Mouse (Mus musculus) c-Kit-positive CD71-positive TER-119-negative erythroid progenitor cells, embryonic 14.5 days (primary cell): ENCODE results near the gene Mettl25.

ENCODE experiments used
- DNase-seq: peaks from one replicate; pipeline ENCODE4 v3.0.0-alpha.2; 2013; ENCODE audit warnings: low read depth

Gene Mettl25

DNA sequence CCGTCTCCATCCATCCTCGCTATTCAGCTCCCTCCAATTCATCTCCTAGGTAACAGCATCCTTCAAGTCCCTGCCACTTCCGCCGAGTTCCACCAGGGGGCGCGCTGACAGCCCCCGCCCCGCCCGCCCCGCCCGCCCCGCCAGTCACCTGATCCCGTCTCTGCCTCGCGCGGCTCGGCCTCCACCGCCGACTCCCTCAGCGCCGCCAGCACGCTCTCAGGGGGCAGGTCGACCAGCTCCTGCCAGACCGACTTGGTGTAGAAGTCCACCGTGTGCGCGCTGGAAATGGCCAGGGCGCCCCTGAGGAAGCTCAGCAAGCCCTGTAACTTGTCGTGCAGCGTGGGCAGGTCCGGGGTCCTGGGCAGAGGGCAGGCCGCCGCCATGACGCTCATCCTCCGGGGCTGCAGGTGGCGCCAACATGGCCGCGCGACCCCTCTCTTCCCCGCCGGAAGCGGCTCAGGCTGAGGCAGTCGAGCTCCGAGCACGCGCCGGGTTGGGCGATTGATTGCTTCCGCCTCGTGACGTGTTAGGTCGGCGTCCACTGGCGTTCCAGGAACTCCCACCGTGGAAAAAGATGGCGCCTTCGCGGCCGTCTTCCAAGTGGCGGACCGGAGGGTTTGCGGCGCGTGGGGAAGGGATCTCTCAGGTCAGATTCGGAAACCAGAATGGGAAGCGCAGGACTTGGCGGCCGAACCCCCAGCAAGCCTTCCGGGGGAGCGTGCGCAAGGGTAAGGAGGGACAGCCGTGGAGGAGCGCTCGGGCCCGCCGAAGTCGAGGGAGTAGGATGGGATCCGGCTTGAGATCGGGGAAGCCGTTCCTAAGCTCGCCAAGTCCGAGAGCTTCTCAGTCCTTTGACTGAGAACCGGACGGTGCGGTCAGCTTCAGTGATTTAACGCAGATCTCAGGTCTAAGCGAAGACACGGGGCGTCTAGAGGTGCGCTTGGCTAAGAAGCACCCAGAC is at the start of gene Mettl25, which contains the start of gene Ccdc59:
Gene Mettl25, minus strand, starts transcription at position 453 of the 961 bp plus-strand sequence.
Gene Ccdc59, plus strand, starts transcription at position 140 of the 961 bp plus-strand sequence.
- DNase-seq = peak; percentile 89

DNA sequence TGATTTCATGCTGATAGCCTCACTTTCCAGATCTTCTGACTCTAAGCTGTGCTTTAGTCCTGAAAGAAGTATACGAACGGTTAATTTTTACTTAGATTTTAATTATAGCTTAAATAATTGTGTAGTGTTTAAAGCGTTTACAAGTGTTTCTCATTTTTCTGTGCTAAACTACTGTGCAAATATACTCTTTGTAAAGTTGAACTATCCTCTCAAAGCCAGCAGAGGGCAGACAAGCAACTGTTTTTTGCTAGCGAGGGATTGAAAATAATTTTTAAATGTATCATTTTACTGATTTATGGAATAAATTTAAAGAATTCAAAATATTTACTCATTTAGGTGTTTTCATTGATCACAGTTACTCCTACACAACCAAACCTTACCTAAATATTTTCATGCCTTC is 26.1 kb upstream of the Mettl25 start:
- no peak for DNase-seq

DNA sequence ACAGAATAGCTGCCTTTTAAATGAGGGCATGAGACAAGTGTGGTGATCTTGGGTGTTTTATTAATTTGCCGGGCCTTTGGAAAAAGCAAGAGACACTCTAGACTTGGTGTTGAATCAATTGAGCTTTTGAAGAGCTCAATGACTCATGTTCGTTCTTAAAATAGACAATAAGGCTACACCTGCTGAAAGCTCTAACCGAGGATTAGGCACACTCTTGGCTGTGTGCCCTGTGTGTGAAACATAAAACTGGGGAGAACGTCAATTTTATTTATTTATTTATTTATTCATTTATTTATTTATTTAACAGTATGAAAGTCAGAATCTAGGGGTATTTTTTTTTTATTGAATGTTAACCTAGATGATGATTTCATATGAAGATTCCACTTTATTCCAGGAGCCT is 10.0 kb upstream of the Mettl25 start:
- no peak for DNase-seq

DNA sequence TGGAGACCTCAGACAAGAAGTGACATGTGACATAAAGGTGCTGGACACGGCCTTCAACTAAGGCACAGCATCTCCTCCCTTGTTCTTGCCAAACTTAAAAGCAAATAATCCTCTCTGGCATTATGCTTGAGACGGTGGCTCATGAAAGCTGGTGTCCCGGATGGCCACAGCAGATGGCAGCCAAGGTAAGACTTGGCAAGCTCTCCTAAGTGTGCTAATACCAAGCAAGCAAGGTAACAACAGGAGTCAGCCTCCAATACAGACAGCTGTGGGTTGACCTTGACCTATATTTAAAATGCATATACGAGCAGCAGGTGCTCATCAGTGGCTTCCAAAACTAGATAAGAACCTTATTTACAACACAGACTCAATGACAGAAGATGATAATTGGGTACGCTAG is 9.1 kb upstream of the Mettl25 start:
- no peak for DNase-seq

DNA sequence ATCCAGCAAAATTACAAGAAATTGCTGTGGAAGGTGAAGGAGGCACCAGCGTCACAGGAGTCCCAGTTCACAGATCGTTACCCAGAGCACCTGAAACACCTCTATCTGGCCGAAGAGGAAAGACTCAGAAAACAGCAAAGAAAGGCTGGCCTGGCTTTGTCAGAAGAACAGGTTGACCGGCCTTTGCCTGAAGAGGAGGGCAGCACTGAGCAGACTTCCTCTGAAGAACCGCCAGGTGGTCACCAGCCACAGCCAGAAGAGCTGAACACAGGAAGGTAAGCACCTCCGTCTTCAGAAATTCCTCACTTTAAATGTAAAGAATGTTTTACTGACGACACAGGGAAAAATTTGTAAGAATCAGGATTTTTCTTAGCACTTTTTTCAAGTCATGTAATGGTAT is 1.4 kb upstream of the Mettl25 start:
- no peak for DNase-seq

DNA sequence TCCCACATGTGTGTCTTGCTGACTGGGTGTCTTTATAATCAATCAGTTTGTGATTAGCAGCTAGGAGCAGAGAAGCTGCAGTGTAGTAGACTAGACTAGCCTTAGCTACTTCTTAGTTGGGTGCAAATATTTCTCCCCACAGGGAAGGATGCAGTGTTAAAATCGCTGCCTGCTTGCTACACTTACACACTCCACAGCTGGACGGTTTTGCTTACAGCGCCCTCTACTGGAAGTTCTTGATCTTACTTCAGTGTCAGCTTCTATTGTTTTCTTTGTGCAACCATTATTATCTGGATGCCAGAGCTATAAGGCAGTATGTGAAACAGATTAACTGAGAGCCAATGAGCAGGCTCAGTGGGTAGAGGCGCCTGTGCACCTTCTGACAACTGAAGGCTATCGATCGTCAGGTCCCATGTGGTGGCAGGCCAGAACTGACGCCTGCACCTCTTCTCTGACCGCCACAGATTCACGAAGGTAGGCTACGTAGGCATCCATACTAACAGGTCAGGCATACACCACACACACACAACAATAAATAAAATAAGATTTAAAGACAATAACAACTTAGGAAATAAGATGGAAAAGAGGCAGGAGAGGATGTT is 6.5 kb downstream of the Mettl25 start:
- peak; percentile 41 for DNase-seq

DNA sequence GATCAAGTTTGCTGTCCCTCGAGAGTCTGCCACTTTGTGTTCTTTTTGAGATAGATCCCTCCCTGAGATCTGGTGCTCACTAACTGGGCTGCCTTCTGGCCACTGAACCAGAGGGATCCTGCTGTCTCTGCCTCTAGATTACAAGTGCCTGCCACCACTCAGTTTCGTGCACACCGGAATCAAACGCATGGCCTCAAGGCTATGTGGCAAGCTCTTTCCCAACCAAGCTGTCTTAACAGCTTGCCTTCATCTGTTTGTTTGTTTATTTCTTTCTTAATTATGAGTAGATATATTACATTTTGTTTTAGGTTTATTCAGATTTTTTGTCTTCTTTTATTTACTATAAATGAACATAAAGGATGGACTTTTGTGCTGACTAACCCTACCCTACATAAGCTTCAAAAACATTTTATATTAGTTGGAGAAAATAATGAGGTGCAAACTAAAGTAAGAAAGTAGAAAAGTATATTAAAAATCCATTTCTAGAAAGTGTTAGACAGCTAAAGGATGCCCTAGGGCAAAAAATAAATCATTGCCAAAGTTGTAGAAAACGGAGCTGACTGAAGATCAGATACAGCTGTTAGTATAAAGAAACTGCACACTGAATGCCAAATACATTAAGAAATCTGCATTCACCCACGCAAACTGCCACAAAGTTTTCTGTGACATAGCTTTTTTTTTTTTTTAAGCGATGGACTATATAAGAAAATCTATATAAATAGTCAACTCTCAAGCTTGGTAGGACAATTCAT is 34.7 kb downstream of the Mettl25 start:
- no peak for DNase-seq

DNA sequence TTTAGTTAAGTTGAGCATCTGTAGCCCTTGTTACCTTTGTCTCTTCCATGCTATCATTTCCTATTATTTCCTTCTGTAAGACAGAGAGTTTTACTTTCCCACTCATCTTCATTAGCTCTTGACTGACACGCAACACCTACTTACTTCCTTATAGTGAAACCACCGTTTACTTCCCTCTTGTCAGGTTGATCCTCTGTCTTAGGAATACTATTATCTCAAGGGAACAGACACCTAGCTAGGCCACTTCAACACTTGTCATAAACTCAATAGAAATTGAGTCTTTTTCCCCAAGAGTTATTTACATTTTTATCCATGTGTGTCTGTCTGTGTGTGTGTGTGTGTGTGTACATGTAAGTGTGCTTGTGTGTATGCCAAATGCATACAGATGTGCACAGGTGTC is 37.7 kb downstream of the Mettl25 start:
- no peak for DNase-seq

DNA sequence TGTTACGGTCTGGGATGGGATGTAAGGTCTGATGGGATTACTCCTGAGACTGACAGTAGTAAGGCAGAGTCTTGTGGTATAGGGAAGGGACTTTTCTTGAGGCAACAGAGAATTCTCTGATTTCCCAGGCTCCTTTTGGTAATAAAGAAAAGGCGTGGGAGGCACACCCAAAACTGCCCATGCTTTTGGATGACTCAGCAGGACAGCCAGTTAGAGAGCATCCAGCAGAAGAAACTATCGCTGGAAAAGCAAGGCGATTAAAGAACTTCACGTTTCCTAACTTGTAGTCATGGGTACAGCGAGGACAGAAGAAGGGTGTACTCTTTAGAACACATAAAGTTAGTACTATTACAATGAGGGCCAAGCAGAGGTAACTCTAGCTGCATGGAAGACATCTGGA is 39.0 kb downstream of the Mettl25 start:
- no peak for DNase-seq

DNA sequence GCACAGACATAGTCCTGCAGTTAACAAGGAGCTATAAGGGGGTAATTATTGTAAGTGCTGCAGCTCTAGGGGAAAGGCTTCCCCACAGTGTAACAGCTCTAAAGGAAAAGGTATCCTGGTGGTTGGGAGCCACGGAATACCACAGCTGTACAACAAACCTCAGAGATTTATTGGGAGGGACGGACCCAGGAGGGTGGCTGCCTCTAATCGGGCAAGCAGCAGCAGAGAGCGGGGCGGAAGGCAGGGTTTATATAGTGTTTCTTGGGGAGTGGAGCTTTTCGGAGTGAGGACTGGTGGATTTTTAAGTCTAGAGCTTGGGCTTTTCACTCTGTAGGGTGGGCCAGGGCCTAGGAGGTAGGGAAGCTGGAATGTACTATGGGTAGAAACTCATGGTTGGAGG is 40.0 kb downstream of the Mettl25 start:
- no peak for DNase-seq

DNA sequence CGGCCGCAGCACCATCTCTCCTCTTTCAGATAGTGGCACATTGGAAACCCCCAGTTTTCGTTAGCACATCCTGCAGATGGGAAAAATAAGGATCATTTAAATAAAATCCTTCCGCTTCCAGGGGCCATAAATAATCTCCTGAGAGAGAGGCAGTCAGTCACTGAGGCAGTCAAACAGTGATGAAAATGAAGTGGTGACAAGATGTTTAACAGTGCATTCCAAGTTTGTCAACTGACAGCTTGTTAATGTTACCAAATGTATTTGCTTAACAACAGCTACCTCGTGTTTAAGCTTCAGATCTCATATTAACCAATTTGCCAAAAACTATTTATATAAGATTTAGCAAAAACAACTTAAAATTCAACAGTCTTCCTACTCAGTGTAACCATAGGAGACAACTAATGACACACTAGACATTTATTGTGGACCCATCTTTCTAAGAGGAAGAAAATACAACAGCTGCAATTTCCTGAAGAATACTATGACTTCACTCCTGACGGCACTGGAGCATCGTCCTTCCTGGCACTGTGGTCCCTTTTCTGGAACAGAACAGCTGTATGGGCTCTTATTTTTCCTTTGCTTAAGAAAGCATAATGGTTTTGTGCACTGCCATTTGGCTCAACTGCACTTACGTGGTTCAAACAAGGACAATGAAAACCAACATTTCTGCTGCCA is 43.8 kb downstream of the Mettl25 start:
- DNase-seq = no peak

DNA sequence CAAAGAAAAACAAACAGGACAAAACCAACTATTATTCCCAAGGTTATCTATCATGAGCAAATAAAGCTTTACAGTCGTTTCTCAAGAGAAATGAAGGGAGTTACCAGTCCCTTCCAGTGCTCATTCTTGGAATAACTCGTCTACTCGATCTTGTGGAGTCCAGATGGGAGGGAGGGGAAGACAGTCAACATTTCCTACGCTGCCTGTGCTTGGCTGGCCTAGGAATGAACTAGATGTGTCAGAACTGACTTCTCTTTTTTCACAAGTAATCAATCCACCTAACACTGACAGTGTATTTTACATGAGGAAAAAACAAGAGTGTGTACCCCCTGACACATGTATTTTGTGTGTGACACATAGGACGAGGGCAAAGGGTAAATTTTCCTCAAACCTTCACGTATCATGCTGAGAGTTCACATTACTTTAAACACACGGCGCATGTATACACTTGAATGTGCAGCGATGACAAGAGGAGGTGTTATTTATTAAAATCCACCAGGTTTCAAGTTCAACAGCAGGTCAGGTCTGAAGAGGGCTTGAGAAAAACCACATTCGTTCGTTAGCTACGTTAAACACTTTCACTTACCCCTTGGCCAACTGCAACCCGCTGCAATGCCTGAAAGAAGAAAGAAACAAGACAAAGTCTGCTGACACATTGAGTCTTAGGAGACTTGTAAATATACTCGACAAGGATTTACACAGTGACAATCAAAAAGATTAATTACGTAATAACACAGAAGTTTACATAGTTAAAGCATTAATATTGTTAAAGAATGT is 47.2 kb downstream of the Mettl25 start:
- no peak for DNase-seq

DNA sequence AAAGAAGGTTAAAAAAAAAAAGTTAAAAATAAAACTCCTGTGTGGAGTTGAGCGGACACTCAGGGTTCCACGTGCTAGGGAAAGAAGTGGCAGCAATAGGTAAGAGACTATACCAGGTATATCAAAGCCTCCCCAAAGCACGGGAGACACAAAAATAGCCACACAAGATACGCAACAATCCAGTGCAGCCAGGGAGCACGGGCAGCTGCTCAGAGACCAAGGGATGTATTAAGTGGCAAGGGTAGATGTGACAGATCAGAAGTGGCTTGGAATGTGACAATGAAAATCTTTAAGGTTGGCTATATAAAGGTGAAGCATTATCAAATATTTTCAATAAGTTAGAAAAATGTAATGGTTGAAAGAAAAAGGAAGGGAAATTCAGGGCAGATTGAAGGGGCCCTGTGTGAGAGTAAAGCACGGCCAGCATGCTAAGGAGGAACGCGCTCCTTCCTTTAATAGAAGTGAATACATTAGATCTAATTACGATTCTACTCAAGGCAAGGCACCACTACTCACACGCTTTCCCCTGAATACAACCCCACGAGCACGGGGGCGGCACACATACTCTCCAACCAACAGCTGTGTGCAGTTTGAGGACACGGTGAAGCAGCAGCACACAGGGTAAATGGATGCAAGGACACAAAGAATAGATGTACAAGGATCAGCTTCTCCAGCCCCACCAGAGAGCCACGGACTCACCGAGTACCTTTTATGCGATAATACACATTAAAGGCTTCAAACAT is 52.3 kb downstream of the Mettl25 start:
- DNase-seq = no peak

DNA sequence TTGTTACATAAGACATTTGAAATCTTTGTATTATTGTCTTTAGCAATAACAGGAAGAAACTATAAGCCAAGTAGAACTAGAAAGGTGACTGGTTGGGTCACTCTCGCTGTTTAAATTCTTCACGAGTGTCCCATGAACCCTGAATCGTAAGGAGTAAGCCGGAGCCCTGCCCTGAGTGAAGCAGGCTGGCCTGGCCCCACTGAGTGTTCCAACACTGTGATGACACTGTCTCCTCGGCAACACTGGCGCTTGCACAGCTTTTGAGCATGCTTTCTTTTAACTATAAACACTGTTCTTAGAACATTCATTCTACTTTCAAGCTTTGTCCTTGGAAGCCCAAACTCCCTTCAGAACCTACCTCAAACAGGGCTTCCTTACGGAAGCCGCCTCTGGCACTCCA is 57.4 kb downstream of the Mettl25 start:
- no peak for DNase-seq

DNA sequence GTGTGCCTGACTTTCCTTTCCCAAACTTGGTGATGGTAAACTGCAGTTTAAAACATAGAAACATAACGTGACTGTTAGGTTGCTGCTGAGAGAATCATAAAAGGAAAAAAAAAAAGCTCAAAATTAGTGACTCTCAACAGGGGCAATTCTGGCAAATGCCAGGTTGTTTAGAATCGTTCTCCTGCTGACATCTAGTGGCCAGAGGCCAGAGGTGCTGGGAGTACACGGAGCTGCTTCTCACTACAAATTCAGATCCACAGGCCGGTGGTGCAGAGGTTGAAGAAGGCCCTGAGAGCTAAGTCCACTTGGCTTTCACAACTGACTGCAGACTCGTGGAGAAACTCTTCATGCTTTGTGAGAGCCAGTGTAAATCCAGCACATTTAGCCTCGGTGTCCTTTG is 66.8 kb downstream of the Mettl25 start:
- peak; percentile 21 for DNase-seq

DNA sequence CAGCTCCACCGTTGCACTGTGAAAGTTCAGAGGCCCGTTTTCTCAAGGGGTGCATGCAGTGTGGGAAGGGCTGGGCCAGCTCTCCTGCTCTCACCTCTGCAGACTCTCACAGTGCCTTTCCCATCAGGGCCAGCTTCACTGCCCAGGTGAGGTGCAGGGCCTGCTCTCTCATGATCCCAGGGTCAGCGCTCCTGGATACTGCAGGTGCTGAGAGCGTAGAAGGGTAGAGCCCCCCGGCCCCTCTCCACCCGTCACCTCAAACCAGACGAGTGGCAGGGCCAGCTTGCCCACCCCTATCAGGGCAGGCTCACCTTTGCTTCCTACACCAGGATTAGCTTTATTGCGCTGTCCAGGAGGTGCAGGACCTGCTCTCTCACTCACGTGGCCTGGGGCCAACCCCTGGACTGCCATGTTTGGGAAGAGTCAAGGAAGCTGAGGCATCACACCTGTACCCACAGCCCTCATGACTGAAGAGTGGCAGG is 68.3 kb downstream of the Mettl25 start:
- DNase-seq = no peak

DNA sequence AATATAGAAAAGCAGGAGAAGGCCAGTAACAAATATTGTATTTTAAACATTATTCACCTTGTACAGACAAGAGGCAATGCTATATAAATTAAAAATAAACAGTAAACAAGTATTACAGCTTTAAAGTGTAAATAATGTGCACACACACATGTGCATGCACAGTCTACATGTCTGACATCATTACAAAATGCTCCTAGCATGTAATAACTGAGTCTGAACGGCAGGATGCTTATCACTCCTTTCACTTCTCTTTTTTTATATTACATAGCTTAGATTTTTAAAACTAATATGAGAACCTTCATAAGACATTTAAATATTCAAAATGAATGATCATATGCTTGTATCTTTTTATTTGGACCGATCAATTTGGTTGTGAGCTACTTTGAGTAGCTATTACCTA is 77.2 kb downstream of the Mettl25 start:
- DNase-seq = no peak

DNA sequence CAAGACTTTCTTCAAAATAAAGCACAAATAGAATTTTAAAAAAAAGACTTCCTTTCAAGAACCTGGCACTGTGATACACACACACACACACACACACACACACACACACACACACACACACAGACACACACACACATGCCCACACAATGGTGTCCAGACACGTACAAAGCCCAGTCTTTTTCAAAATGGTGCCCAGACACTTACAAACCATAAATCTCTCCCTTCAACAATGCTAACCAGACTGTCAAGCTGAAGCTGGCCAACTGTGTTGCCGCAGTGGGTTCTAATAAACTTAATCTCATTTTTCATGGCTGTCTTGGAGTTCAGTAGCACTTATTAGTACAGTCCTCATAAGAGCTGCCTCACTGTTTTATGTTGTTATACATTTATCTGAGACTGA is 80.7 kb downstream of the Mettl25 start:
- no peak for DNase-seq

DNA sequence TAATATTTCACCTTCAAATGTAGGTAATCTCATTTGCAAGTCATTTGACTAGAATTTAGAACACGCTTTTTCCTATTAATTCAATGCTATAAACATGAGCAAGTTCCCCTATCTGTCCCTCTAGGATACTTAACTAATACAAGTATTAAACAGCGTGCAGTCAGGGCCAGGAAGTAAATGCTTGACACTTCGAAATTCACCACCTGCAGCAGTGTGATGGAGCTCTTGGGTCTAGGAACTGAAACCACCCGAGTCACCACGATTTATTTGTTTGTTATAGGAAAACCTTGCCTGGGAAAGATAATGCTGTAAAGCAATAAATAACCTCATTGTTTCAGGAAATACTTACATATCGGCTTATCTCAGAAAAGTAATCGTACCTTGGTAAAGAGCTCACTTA is 81.1 kb downstream of the Mettl25 start:
- no peak for DNase-seq

DNA sequence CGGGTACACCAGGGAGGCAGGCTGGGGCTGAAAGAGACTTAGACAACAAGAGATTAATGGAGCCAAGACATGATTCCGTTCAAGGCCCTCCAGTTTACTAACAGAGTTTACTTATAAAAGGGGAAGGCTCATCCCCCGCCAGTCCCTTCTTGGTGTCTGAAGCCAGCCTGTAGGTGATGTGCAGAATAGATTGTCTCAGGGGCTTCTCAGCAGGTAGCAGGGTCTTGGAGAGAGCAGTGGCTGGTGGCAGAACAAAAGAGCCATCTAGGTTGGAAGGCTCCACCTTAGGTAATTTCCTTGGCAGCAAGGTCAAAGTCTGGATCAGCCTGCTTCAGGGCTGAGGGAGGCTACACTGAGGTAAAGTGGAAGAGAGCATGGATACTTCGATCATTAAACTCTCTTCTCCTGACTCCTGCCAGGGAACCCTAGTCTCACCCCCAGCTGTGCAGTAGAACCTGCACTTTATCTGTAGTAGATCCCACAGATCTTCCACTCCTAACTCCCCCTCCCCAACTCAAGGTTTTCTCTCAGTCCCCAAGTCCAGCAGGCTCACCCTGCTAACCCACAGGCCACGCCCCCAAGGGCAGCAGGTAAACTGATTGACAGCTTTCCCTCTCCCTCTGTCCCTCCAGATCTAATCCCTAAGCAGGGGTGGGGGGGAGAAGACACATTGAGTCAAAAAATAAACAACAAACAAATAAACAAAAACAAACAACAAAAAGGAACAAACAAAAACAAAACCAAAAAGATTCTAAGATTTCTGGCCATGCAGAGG is 87.2 kb downstream of the Mettl25 start:
- DNase-seq = no peak
